Mouse (Mus musculus) ES-E14 (cell line): Measurements from ENCODE around the gene Mettl18.

Source experiments
- MAFK ChIP-seq: IDR thresholded peaks from 2 replicates; pipeline ENCODE4 v1.6.1; 2014; ENCODE audit warnings: mild to moderate bottlenecking, low read depth, low read length, inconsistent platforms; ENCODE audit not compliant: insufficient read depth
- ZNF384 ChIP-seq: IDR thresholded peaks from 2 replicates; pipeline ENCODE4 v1.6.1; 2012; ENCODE audit warnings: low read depth, low read length, inconsistent platforms

GRCm38 (mm10) chr1:164025685-164026084 is 31.0 kb downstream of the Mettl18 start:
- TF ChIP-seq MAFK, result no peak
- TF ChIP-seq ZNF384, result no peak
